Mouse (Mus musculus) forebrain, embryonic 16.5 days (tissue): ENCODE measurements around the gene Dao. TPM values are rescaled to one million over a fixed set of nuclear protein-coding genes. Genes with fewer than 3 reads are reported as not detected.

Experiments used
- ATAC-seq: fragments of 200-750 bp; cut with Nextera tagmentation; 2 replicates; pipeline ENCODE4 v1.8.0; 2017; ENCODE audit warnings: mild to moderate bottlenecking, moderate library complexity
- H3K27ac ChIP-seq: fragments of 300-500 bp; sonication (generic); 2 replicates; pipeline ENCODE4 v1.5.1; 2014; ENCODE audit warnings: low read length, control low read depth
- H3K27me3 ChIP-seq: fragments of 300-500 bp; sonication (generic); replicated peaks from 2 replicates; pipeline ENCODE4 v1.6.1; 2014; ENCODE audit warnings: low read length; ENCODE audit not compliant: control insufficient read depth, insufficient read depth
- H3K36me3 ChIP-seq: fragments of 300-500 bp; sonication (generic); 2 replicates; pipeline ENCODE4 v1.6.1; 2014; ENCODE audit not compliant: control insufficient read depth, insufficient read depth
- H3K4me1 ChIP-seq: fragments of 300-500 bp; sonication (generic); replicated peaks from 2 replicates; pipeline ENCODE4 v1.6.1; 2014; ENCODE audit warnings: low read length; ENCODE audit not compliant: control insufficient read depth, insufficient read depth
- H3K4me2 ChIP-seq: fragments of 300-500 bp; sonication (generic); 2 replicates; pipeline ENCODE4 v1.6.1; 2014; ENCODE audit warnings: mild to moderate bottlenecking, low read length, control low read depth
- H3K4me3 ChIP-seq: fragments of 300-500 bp; sonication (generic); replicated peaks from 2 replicates; pipeline ENCODE4 v1.5.1; 2014; ENCODE audit warnings: mild to moderate bottlenecking, low read length, control low read depth
- H3K9ac ChIP-seq: fragments of 300-500 bp; sonication (generic); replicated peaks from 2 replicates; pipeline ENCODE4 v1.6.1; 2014; ENCODE audit warnings: low read depth, low read length, control low read depth
- H3K9me3 ChIP-seq: fragments of 300-500 bp; sonication (generic); 2 replicates; pipeline ENCODE4 v1.6.1; 2016; ENCODE audit warnings: low read length; ENCODE audit not compliant: control insufficient read depth
- WGBS: fragments of 180-500 bp; shearing (Covaris S2); extraction: QIAGEN DNeasy Blood & Tissue Kit; methylation state at CpG from one replicate; pipeline ENCODE4 v1.1.7; 2014; 5-methylcytosine and 5-hydroxymethylcytosine counted together
- polyA plus RNA-seq: library from polyadenylated mRNA; unstranded; fragments of >200 nt; fragmentation: Nextera tagmentation; extraction: Ambion mirVana; gene quantifications from 2 replicates; pipeline ENCODE4 v1.2.1, GENCODE M21; 2015

Gene Dao
- polyA plus RNA-seq, 1 experiment from 2014 or later: not detected

DNA sequence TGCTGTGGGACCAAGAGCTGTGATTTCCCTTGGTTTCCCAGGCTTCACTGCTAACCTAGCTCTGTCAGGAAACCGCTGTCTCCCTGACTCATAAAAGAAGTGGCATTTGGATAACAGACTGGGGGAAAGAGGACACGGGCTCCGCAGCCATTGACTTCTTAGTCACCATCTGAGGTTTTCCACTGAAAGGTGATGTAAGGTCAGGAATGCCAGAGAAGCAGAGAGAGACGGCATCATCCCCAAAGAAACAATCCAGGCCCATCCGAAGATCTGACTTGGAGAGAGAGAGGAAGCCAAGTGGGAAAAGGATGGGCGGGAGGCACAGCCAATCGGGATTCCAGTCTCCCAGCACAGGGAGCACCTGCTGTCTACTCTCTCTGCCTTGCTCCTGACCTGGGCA is 12.4 kb upstream of the Dao start:
- H3K36me3 ChIP-seq: peaks cover 2% of the 10 kb centered on the region; the same call in 1 of the 2 replicates
- no peak overlapping the region for H3K9ac ChIP-seq
- H3K4me3 ChIP-seq: no peak overlapping the region
- ATAC-seq: no peak
- no peaks in the 10 kb centered on the region for H3K27me3 ChIP-seq
- H3K27ac ChIP-seq: no peak overlapping the region
- no peaks in the 10 kb centered on the region for H3K9me3 ChIP-seq
- WGBS: 67% methylated on average over 7 of the region's 7 CpGs
- peaks cover 41% of the 10 kb centered on the region for H3K4me1 ChIP-seq
- H3K4me2 ChIP-seq: peak overlapping the region; percentile 78; the same call in 1 of the 2 replicates

DNA sequence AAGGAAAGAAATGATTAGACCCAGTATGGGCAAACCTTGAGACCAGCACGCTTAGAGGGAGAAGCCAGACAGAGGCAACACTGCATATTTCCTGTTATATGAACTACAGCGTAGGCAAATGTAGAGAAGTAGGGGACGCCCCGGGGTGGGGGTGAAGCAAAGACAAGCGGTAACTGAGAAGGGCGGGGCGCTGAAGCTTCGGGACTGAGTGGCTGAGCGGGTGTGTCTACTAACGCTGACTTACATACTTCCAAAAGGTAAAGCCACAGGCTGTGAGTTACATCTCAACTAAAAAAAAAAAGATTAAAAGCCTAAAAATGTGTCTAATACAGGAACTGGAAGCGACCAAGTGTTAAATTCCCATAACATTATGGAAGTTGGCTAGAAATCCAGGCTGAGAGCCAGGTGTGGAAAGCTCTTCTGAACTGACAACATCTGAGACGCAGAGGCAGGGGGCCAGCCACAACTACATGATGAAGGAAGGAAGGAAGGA is 11.1 kb upstream of the Dao start:
- peak overlapping the region; percentile 88 for H3K27ac ChIP-seq
- H3K9me3 ChIP-seq: no peaks in the 10 kb centered on the region
- H3K4me1 ChIP-seq: peaks cover 34% of the 10 kb centered on the region
- H3K4me2 ChIP-seq: peak overlapping the region; percentile 78
- H3K4me3 ChIP-seq: peak overlapping the region; percentile 80
- H3K27me3 ChIP-seq: no peaks in the 10 kb centered on the region
- peak overlapping the region; percentile 92 for H3K9ac ChIP-seq
- 32% methylated on average over 12 of the region's 12 CpGs for WGBS
- no peak for ATAC-seq
- no peaks in the 10 kb centered on the region for H3K36me3 ChIP-seq

DNA sequence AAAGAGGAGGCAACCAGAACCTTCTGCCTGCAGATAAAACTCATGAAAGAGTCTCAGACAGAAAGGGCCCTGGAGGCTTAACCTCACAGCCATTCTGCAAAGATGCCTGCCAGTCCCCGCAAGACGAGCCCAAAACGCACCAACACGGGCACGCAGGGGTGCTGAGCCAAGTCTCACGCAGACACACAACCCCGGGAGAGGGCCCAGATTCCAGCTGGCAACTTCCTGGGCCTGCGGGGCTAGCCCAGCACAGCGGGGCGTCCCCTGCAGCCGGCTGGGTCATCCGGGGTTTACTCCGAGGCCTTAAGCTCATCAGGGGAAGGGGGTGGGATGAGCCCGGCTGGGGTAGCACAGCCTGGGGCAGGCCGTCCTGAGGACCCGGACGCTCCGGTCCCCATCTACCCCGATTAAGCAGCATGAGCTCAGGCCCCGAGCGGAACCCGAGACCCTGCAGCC is 10.4 kb upstream of the Dao start:
- Histone ChIP-seq H3K27me3 (no peaks in the 10 kb centered on the region), H3K4me2 (peak overlapping the region; percentile 78), H3K4me3 (peak overlapping the region; percentile 80), H3K9me3 (no peaks in the 10 kb centered on the region), H3K27ac (peak overlapping the region; percentile 88), H3K9ac (peak overlapping the region; percentile 92), H3K36me3 (no peaks in the 10 kb centered on the region), H3K4me1 (peaks cover 34% of the 10 kb centered on the region)
- ATAC-seq: peak; percentile 79; the same call in 1 of the 2 replicates
- under 1% methylated on average over 21 of the region's 22 CpGs for WGBS

DNA sequence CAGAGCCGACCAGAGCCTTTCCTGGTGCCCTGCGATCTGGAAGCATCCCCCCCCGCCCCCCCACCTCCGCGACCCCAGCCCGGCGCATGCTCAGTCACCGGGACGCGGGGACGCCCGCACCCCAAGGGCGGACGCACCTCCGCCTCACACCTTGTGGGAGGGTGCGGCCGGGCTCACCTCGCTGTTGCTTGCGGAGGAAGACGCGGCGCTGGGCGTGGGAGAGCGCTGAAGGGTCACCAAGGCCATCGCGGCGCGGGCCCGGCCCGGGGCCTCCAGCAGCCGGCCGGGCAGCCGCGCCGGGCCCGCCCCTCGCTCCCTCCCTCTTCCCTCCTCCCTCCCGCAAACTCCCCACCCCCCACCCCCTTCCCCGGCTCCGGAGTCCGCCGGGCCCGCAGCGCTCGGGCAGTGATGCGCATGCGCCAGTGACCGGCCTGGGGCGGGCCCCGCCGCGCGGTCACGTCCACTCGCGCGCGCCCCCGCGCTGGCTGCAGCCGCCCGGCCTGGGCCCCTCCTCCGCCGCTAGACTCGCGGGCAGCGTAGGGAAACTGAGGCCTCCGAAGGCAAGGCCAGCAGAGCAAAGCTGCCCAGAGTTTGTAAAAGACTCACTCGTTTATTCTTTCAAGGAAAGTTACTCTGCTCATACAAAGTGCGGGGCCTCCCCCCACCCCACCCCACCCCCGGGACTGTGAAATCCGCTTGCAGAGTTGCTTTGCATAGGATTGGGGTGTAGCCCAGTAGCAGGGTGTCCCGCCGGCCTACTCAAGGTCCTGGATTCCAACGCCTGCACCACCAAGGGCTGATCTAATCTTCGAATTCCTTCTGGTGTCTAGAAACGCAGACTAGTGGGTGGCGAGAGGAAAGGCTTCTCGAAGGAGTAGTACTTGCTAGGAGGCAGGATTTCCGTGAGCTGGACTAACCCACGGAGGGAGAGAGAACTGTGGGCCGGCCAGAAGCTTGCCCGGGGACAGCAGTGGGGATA is 9.7 kb upstream of the Dao start, which contains the start of gene Ssh1:
TSS of gene Ssh1 (minus strand) at position 408 of the 979 bp plus-strand sequence.
- Histone ChIP-seq H3K9ac (peak within 1 kb of the TSS; percentile 92), H3K4me3 (peak within 1 kb of the TSS; percentile 80), H3K9me3 (no peaks in the 10 kb centered on the region), H3K36me3 (no peaks in the 10 kb centered on the region), H3K27me3 (no peaks in the 10 kb centered on the region), H3K4me1 (peaks cover 34% of the 10 kb centered on the region), H3K27ac (peak within 1 kb of the TSS; percentile 88), H3K4me2 (peak within 1 kb of the TSS; percentile 78)
- peak; percentile 83 for ATAC-seq
- 2% methylated on average over 65 of the region's 83 CpGs for WGBS

DNA sequence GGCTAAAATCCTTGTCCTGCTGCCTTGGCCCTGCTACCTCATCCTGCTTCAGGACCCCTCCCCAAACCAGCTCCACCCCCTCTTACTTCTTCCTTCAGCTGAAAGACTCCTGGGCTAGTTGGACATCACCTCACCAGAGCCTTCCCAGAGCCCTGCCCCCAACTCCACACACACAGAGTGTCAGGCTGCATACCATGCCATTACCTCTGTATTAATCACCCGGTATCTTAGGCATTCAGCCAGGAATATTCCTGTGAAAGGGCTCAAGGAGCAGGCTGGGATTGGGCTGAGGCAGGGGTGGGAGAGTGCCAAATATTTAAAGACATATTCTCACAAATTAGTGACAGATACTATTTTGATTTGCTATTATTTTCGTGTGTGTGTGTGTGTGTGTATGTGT is 7.0 kb upstream of the Dao start:
- Histone ChIP-seq H3K9me3 (no peaks in the 10 kb centered on the region), H3K4me1 (peaks cover 20% of the 10 kb centered on the region), H3K36me3 (no peaks in the 10 kb centered on the region), H3K27ac (no peak overlapping the region), H3K9ac (no peak overlapping the region), H3K4me2 (no peak overlapping the region), H3K27me3 (no peaks in the 10 kb centered on the region), H3K4me3 (no peak overlapping the region)
- no peak for ATAC-seq
- WGBS: 40% methylated on average over 2 of the region's 2 CpGs

DNA sequence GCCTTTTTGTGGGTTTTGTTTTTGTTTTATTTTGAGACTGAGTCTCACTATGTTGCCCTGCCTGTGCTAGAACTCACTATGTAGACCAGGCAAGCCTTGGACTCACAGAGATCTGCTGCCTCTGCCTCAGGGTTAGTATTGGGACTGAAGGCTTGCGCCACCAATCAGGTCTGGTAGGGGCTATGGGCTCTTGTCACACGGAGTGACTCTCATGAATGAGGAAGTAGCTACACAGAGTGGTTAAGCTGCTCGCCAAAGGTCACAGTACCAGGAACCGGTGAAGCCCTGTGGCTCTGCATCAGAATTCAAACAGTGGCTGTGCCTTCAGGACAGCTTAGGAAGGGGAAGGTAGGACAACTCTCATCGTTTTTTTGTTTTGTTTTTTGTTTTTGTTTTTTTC is 4.1 kb upstream of the Dao start:
- ATAC-seq: no peak
- Histone ChIP-seq H3K27me3 (no peaks in the 10 kb centered on the region), H3K4me3 (no peak overlapping the region), H3K9me3 (no peaks in the 10 kb centered on the region), H3K4me2 (no peak overlapping the region), H3K9ac (no peak overlapping the region), H3K36me3 (no peaks in the 10 kb centered on the region), H3K27ac (no peak overlapping the region), H3K4me1 (peaks cover 1% of the 10 kb centered on the region; the same call in 1 of the 2 replicates)
- 74% methylated on average over 5 of the region's 5 CpGs for WGBS

DNA sequence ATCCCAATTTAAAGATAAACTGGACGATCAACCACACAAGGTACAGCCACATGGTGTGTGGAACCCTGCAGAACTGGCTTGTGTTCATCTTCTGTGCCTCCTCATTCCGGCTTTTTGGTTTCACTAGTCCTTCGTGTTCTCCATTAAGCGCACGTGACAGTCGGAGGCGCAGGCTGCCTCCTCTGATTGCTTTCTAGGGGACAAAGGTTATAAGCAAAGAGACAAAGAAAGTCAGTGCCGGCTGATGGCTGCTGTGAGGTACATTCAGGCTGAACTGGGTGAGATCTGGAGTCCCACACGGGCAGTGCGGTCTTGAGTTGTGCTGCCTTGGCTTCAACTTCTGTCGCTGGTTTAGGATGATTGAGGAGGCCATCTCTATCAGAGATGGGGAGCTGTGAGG is 1.1 kb downstream of the Dao start:
- no peak overlapping the region for H3K9ac ChIP-seq
- no peaks in the 10 kb centered on the region for H3K9me3 ChIP-seq
- H3K4me2 ChIP-seq: no peak overlapping the region
- H3K27me3 ChIP-seq: no peaks in the 10 kb centered on the region
- 79% methylated on average over 11 of the region's 11 CpGs for WGBS
- ATAC-seq: no peak
- H3K4me1 ChIP-seq: no peaks in the 10 kb centered on the region
- H3K4me3 ChIP-seq: no peak overlapping the region
- H3K36me3 ChIP-seq: no peaks in the 10 kb centered on the region
- H3K27ac ChIP-seq: no peak overlapping the region

DNA sequence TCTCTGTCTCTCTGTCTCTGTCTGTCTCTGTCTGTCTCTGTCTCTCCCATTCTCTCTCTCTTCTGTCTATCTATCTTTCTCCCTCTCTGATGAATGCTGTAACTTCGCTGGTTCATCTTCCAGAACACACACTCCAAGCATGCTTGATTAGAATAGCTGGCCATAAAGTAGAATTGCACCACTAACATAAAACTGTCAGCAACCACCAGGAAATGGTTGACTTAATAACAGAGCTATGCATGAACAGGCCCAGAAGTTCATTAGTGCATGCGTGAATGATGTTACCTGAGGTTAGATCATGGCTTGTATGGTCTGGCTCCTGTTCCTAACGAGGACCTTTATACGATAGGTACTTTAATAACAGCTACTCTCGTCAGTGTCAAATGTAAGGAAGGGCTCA is 1.6 kb downstream of the Dao start:
- Histone ChIP-seq H3K27me3 (no peaks in the 10 kb centered on the region), H3K4me2 (no peak overlapping the region), H3K36me3 (no peaks in the 10 kb centered on the region), H3K27ac (no peak overlapping the region), H3K9me3 (no peaks in the 10 kb centered on the region), H3K9ac (no peak overlapping the region), H3K4me3 (no peak overlapping the region), H3K4me1 (no peaks in the 10 kb centered on the region)
- no peak for ATAC-seq
- 67% methylated on average over 5 of the region's 5 CpGs for WGBS

DNA sequence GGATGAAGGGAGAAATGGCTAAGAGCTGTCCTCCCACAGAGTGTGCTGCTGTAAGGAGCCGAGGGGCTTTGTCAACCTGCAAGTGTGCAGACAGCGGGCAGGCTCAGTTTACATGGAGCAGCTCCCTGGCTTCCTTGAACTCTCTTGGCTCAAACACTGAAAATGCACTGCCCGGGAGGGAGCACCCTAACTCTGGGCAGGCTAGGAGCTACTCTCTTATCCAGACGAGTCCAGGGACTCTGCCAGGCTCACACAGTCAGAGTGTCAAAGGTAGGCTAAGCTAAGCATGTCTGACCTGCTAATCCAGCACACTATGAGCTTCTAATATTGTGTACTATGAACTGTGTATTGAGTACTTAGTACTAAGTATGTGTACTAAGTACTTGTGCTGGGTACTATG is 3.5 kb downstream of the Dao start:
- no peak for ATAC-seq
- Histone ChIP-seq H3K9ac (no peak overlapping the region), H3K27ac (no peak overlapping the region), H3K4me2 (no peak overlapping the region), H3K9me3 (no peaks in the 10 kb centered on the region), H3K4me3 (no peak overlapping the region), H3K27me3 (no peaks in the 10 kb centered on the region), H3K4me1 (no peaks in the 10 kb centered on the region), H3K36me3 (no peaks in the 10 kb centered on the region)
- 80% methylated on average over 4 of the region's 4 CpGs for WGBS
